Mouse (Mus musculus) hindbrain, embryonic 16.5 days (tissue): ENCODE data around the gene Chrm4. TPM values are rescaled to one million over a fixed set of nuclear protein-coding genes. Genes with fewer than 3 reads are reported as not detected.

ENCODE experiments used
- ATAC-seq: fragments of 200-750 bp; cut with Nextera tagmentation; 2 replicates; pipeline ENCODE4 v1.8.0; 2017; ENCODE audit warnings: moderate TSS enrichment, moderate library complexity
- H3K27ac ChIP-seq: fragments of 300-500 bp; sonication (generic); 2 replicates; pipeline ENCODE4 v1.5.1; 2014; ENCODE audit warnings: low read depth, mild to moderate bottlenecking, control low read depth, low read length, moderate library complexity
- H3K27me3 ChIP-seq: fragments of 300-500 bp; sonication (generic); replicated peaks from 2 replicates; pipeline ENCODE4 v1.6.1; 2014; ENCODE audit warnings: low read length; ENCODE audit not compliant: control insufficient read depth, insufficient read depth
- H3K36me3 ChIP-seq: fragments of 300-500 bp; sonication (generic); 2 replicates; pipeline ENCODE4 v1.6.1; 2014; ENCODE audit warnings: mild to moderate bottlenecking, low read length, moderate library complexity, mixed read lengths; ENCODE audit not compliant: control insufficient read depth, insufficient read depth
- H3K4me1 ChIP-seq: fragments of 300-500 bp; sonication (generic); 2 replicates; pipeline ENCODE4 v1.6.1; 2014; ENCODE audit warnings: low read depth, low read length; ENCODE audit not compliant: control insufficient read depth, insufficient read depth
- H3K4me2 ChIP-seq: fragments of 300-500 bp; sonication (generic); 2 replicates; pipeline ENCODE4 v1.6.1; 2014; ENCODE audit warnings: mild to moderate bottlenecking, low read length, control low read depth, moderate library complexity
- H3K4me3 ChIP-seq: fragments of 300-500 bp; sonication (generic); 2 replicates; pipeline ENCODE4 v1.5.1; 2014; ENCODE audit warnings: mild to moderate bottlenecking, low read length, control low read depth, moderate library complexity
- H3K9ac ChIP-seq: fragments of 300-500 bp; sonication (generic); 2 replicates; pipeline ENCODE4 v1.6.1; 2014; ENCODE audit warnings: low read depth, mild to moderate bottlenecking, control low read depth, low read length, moderate library complexity
- H3K9me3 ChIP-seq: fragments of 300-500 bp; sonication (generic); 2 replicates; pipeline ENCODE4 v1.6.1; 2014; ENCODE audit warnings: mild to moderate bottlenecking, low read length, moderate library complexity; ENCODE audit not compliant: control insufficient read depth
- WGBS: fragments of 180-500 bp; shearing (Covaris S2); extraction: QIAGEN DNeasy Blood & Tissue Kit; methylation state at CpG from one replicate; pipeline ENCODE4 v1.1.7; 2014; 5-methylcytosine and 5-hydroxymethylcytosine counted together
- polyA plus RNA-seq: library from polyadenylated mRNA; unstranded; fragments of >200 nt; fragmentation: Nextera tagmentation; extraction: Ambion mirVana; gene quantifications from 2 replicates; pipeline ENCODE4 v1.2.1, GENCODE M21; 2015

Chrm4 gene
- polyA plus RNA-seq, 1 experiment from 2014 or later: 1.5 TPM

- H3K36me3 ChIP-seq: peaks cover 17% of the 10 kb centered on the region
- H3K4me1 ChIP-seq: peaks cover 18% of the 10 kb centered on the region
- H3K27ac ChIP-seq: no peak overlapping the region
- H3K9me3 ChIP-seq: no peaks in the 10 kb centered on the region
- no peak for ATAC-seq
- no peak overlapping the region for H3K9ac ChIP-seq
- no peak overlapping the region for H3K4me2 ChIP-seq
- H3K4me3 ChIP-seq: no peak overlapping the region
- no peaks in the 10 kb centered on the region for H3K27me3 ChIP-seq
- 51% methylated on average over 8 of the region's 8 CpGs for WGBS
Observed at GRCm38 (mm10) chr2:91934016-91934415, 7.0 kb downstream of the Chrm4 start.

- Histone ChIP-seq H3K4me3 (no peak overlapping the region), H3K9me3 (no peaks in the 10 kb centered on the region), H3K4me1 (peaks cover 15% of the 10 kb centered on the region), H3K9ac (no peak overlapping the region), H3K27me3 (no peaks in the 10 kb centered on the region), H3K4me2 (no peak overlapping the region), H3K27ac (no peak overlapping the region), H3K36me3 (peaks cover 19% of the 10 kb centered on the region)
- ATAC-seq: no peak
- WGBS: 82% methylated on average over 9 of the region's 9 CpGs
Observed at GRCm38 (mm10) chr2:91934826-91935525, 7.9 kb downstream of the Chrm4 start.

- WGBS: 88% methylated on average over 7 of the region's 7 CpGs
Observed at GRCm38 (mm10) chr2:91936154-91936553, 9.1 kb downstream of the Chrm4 start.

GRCm38 (mm10) chr2:91939303-91939935, 12.4 kb downstream of the Chrm4 start:
- Histone ChIP-seq H3K27me3 (no peaks in the 10 kb centered on the region), H3K36me3 (peaks cover 19% of the 10 kb centered on the region), H3K4me1 (peaks cover 2% of the 10 kb centered on the region; the same call in 1 of the 2 replicates), H3K9ac (no peak overlapping the region), H3K4me2 (no peak overlapping the region), H3K4me3 (no peak overlapping the region), H3K9me3 (no peaks in the 10 kb centered on the region), H3K27ac (no peak overlapping the region)
- no peak for ATAC-seq
- WGBS: 88% methylated on average over 15 of the region's 15 CpGs

More at GRCm38 (mm10) chr2:91936154-91936553, 9.1 kb downstream of the Chrm4 start:
- no peak for ATAC-seq
- Histone ChIP-seq H3K36me3 (peaks cover 19% of the 10 kb centered on the region), H3K4me1 (peaks cover 8% of the 10 kb centered on the region; the same call in 1 of the 2 replicates), H3K9me3 (no peaks in the 10 kb centered on the region), H3K4me2 (no peak overlapping the region), H3K27me3 (no peaks in the 10 kb centered on the region), H3K9ac (no peak overlapping the region), H3K4me3 (no peak overlapping the region), H3K27ac (no peak overlapping the region)

DNA sequence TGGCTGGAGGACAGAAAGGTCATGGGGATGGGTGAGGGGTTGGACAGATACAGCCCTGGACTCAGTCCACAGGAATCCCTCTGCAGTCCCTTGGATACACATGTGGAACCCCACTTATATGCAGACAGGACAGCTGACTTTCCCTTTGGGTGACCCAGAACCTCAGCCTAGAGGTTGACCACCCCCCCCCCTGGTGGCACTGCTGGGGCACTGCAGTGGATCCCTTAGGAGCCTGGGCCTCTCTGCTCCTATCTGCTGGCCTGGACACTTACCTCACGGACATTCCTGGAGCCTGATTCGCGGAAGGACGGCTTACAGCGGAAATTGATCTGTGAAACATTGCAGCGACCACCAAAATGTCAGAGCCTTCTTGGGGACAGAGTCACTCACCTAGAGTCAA, 15.3 kb downstream of the Chrm4 start:
- Histone ChIP-seq H3K27me3 (no peaks in the 10 kb centered on the region), H3K4me2 (no peak overlapping the region), H3K27ac (no peak overlapping the region), H3K4me3 (no peak overlapping the region), H3K9ac (no peak overlapping the region), H3K4me1 (peaks cover 10% of the 10 kb centered on the region; the same call in 1 of the 2 replicates), H3K36me3 (peaks cover 14% of the 10 kb centered on the region), H3K9me3 (no peaks in the 10 kb centered on the region)
- ATAC-seq: no peak
- 71% methylated on average over 6 of the region's 6 CpGs for WGBS

DNA sequence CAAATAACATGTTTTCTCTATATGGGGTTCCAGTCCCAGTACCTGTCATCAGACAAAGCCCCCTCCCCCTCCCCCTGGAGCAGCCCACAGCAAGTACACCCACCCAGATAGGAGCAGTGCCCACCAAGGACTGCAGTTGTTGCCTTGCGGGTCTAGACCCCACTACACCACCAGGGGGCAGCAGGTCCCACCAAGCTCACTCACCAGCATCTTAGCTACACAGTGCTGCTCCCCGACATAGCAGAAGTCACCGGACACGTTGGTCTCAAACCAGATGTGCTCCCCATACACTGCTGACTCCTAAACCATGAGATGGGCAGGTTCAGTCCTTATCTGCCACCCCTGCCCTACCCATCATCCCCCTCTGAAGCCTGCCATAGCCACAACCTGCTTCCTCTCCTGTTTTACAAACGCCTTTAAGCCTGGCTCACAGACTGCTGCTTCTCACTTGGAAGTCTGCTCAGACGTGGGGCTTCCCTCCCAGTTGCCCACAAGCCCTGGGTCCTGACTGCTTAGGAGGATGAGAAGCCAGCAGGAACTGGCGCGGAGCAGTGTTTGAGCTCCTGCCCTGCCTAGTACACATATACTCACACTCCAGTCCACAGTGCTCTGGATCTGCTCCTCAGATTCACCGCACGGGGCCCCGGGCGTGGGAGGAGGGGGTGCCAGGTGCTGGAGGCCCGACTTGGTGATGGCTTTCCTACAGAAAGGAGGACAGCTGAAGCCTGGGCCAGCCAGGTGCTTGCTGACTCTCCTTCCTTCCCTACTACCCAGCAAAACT, 17.3 kb downstream of the Chrm4 start:
- WGBS: 48% methylated on average over 13 of the region's 13 CpGs
- peak overlapping the region; percentile 13; the same call in 1 of the 2 replicates for H3K9ac ChIP-seq

GRCm38 (mm10) chr2:91945483-91945882, 18.4 kb downstream of the Chrm4 start, which contains the start of gene Gm9821:
TSS of gene Gm9821 (plus strand) at chr2:91945703.
- H3K27me3 ChIP-seq: no peaks in the 10 kb centered on the region
- no peak within 1 kb of the TSS for H3K4me3 ChIP-seq
- ATAC-seq: no peak
- H3K36me3 ChIP-seq: no peaks in the 10 kb centered on the region
- peaks cover 36% of the 10 kb centered on the region for H3K4me1 ChIP-seq
- no peak within 1 kb of the TSS for H3K4me2 ChIP-seq
- no peaks in the 10 kb centered on the region for H3K9me3 ChIP-seq
- peak within 1 kb of the TSS; percentile 13; the same call in 1 of the 2 replicates for H3K9ac ChIP-seq
- H3K27ac ChIP-seq: no peak within 1 kb of the TSS
- WGBS: 83% methylated on average over 17 of the region's 18 CpGs

More for the DNA sequence above, 17.3 kb downstream of the Chrm4 start:
- Histone ChIP-seq H3K4me2 (no peak overlapping the region), H3K4me3 (no peak overlapping the region), H3K9me3 (no peaks in the 10 kb centered on the region), H3K27me3 (no peaks in the 10 kb centered on the region), H3K27ac (no peak overlapping the region), H3K4me1 (peaks cover 25% of the 10 kb centered on the region), H3K36me3 (0 out of 2 replicates have a peak, but pooled peaks cover under 1% of the 10 kb centered on the region)
- ATAC-seq: peak; percentile 69

DNA sequence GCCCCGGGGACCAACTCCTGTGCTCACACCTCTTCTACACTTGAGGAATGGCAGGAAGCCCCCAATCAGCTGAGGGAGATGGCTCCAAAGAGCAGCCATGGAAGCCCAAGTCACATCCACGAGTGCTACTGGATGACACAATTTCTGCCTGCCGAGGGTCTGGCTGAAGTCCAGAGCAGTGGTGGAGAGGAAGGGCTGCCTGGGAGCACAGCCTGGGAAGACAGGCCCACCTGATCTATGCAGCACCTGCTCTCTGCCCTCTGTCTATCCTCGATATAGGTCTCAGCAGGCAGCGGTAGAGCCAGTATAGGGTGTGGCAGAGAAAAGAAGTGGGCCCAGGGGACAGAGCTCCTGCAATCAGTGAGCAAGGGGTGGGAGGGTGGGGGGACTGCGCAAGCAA, 19.8 kb downstream of the Chrm4 start:
- H3K9ac ChIP-seq: no peak overlapping the region; the same call in 1 of the 2 replicates
- H3K27me3 ChIP-seq: no peaks in the 10 kb centered on the region
- no peaks in the 10 kb centered on the region for H3K9me3 ChIP-seq
- 45% methylated on average over 6 of the region's 6 CpGs for WGBS
- H3K36me3 ChIP-seq: no peaks in the 10 kb centered on the region
- peak overlapping the region; percentile 55; the same call in 1 of the 2 replicates for H3K27ac ChIP-seq
- H3K4me2 ChIP-seq: no peak overlapping the region
- no peak overlapping the region for H3K4me3 ChIP-seq
- no peak for ATAC-seq
- H3K4me1 ChIP-seq: peaks cover 40% of the 10 kb centered on the region
